Mouse (Mus musculus): ENCODE data around the gene Bmyc.
"Not testable (repeated sequence)": the region's sequence is repeated elsewhere in the genome, so short reads cannot be mapped to it uniquely, and the experiment has no call there.

The Bmyc gene

DNA sequence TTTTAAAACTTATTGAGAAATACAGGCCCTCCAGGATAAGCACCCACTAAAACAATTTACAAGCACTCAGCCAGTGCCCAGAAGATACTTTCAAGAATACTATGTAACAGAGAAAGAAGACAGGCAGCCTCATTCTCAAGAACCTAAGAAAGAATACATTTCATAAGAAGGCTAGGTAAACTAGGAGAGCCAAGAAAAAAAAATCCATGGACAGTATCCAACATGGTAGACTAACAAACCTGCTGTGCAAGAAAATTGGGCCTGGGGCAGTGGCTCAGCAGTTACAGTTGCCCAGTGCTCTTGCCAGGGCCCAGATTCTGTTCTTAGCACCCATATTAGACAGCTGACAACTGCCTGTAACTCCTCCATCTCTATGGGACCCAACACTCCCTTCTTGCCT, 10.7 kb downstream of the Bmyc start:
- in situ Hi-C loops (cut with MboI; ENCODE audit: low sequenced_read_pairs) = no loop called here

DNA sequence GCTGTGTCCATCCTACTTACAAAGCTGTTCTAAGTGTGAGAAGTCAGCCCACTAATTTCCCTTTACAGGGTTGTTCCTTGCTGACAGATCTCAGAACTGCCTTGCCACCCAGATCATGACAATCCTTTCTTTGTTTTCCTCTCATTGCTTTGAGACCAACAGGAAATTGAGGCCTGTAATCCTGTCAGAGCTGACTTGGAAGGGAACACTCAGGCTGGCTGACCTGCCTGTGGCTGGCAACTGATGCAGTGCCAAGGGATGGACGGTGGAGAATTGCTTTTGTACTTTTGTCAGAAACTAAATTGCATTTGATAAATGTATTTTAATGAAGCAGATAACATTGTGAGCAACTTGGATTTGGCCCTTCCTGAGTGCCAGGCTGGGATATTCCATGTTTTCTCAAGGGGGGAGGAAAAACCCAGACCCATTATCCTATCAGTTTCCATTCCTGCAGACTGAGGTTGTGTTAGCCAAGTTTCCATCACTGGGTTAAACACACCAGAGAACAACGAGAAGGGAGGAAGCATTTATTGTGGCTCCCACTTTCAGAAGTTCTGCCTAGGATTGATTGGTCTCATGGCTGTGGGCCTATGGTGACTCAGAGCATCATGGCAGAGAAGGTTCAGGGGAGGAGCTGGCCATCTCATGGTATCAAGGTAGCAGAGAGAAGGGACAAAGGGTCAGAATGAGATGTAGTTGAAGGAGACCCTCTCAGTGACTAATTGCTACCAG, 26.8 kb downstream of the Bmyc start:
- in situ Hi-C loops (cut with MboI; ENCODE audit: low sequenced_read_pairs) = no loop called here

DNA sequence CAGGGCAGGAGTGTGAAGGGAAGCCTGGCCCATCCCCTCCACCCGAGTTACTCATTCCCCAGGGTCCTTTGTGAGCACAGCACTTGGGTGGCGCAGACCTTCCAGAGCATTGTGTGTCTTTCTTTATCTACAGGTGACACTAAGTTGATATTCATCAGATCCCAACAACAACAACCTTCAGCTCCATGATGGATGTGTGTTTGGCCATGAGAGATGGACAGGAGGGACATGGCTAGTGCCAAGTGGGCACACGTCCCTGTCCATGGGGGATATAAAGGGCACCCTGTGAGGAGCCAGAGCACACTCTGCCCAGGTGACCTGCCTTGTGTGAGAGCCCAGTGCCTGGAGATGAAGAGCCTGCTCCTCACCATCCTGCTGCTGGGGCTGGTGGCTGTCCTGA, 30.2 kb downstream of the Bmyc start, which contains the start of gene Obp2b:
TSS of gene Obp2b (plus strand) at position 301 of the 400 bp plus-strand sequence.
- in situ Hi-C loops (cut with MboI; ENCODE audit: low sequenced_read_pairs) = not testable (repeated sequence)

DNA sequence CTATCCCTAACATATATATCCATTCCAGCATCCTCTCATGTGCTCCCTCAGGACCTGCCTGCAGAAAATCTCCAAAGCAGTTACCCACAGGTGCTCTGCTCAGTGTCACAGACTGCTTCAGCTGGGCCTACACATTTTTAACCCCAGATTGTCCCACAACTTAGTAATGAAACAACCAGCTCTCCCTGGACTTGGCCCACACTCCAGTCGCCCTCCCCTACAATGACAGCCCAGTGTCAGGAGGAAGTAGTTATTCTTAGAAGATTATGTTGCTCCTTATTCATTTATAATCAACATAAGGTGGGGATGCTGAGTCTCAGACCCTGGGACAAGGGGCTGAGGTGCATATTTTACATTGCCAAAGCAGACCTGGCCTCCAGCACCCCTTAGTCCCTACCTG, 35.1 kb downstream of the Bmyc start:
- in situ Hi-C loops (cut with MboI; ENCODE audit: low sequenced_read_pairs) = no loop called here

GRCm38 (mm10) chr2:25754201-25754600, 47.7 kb downstream of the Bmyc start:
- in situ Hi-C loops (cut with MboI; ENCODE audit: low sequenced_read_pairs) = no loop called here

All from CH12F3 (cell line).